Mouse (Mus musculus): ENCODE results near the gene Parvg. TPM values are rescaled to one million over a fixed set of nuclear protein-coding genes. Genes with fewer than 3 reads are reported as not detected.
"Not testable (repeated sequence)": the region's sequence is repeated elsewhere in the genome, so short reads cannot be mapped to it uniquely, and the experiment has no call there.

Parvg gene
- total and polyA plus RNA-seq, 3 experiments = 0.02 TPM; not detected in 2

DNA sequence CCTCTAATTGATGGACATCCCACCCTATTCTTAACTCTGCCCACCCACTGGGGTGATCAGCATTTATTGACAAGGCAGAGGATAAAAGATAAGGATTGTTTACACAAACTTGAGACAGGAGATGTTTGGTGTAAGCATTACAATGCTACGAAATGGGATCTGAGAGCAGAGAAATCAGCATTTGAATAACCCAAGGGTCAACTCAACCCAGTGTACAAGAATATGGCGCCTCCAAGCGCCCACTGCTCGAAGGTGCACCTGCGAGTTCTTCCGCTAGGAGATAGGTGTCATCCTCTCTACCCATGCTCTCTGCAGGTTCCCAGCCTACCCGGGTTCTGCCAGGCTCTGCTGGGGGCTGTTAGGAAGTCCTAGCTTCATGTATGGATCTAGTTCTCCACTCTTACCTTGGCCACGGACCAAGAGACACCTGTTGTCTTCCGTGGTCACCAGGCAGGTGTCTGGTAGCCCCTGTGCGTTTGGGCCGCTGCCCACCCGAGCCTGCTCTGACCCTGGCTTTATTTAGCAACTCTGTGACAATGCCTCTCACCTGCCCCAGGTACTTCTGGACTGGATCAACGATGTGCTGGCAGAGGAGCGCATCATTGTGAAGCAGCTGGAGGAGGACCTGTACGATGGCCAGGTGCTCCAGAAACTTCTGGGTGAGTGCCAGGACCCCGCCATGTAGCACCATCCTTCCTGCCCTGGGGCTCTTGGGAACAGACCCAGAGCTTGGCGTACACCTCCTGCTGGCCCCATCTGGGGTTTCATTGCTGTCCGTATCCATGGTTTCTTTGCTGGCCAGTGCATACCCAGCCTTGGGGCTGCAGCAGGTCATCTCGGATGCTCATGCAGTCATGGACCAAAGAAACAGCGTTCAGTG, 41.4 kb upstream of the Parvg start:
- Histone ChIP-seq H3K4me3 (ENCODE audit: low read depth, low read length) (no peak overlapping the region), H3K36me3 (replicated peaks) (no peaks in the 10 kb centered on the region), H3K27me3 (ENCODE audit: insufficient read depth, low read length) (no peaks in the 10 kb centered on the region), H3K4me1 (ENCODE audit: insufficient read depth, low read depth, low read length) (no peaks in the 10 kb centered on the region), H3K9me3 (replicated peaks) (peaks cover 90% of the 10 kb centered on the region)
- TF ChIP-seq POLR2AphosphoS5 (IDR thresholded peaks at IDR 0.05; ENCODE audit: insufficient replicate concordance, low read depth, low read length) (no peak), GATA1 (IDR thresholded peaks at IDR 0.05; ENCODE audit: borderline replicate concordance, low read length) (no peak), CTCF (IDR thresholded peaks at IDR 0.05; ENCODE audit: low read depth, low read length) (no peak), GATA2 (IDR thresholded peaks at IDR 0.05; ENCODE audit: borderline replicate concordance, low read depth, low read length) (no peak), TAL1 (conservative IDR thresholded peaks at IDR 0.05; ENCODE audit: low read depth, low read length) (no peak)
- DNase-seq (ENCODE audit: low spot score) (no peak), ATAC-seq (ENCODE audit: extremely low read depth, insufficient number of reproducible peaks, low FRiP score, poor library complexity, severe bottlenecking) (no peak)

GRCm38 (mm10) chr15:84284059-84284458, 39.8 kb upstream of the Parvg start:
- TF ChIP-seq POLR2AphosphoS5 (IDR thresholded peaks at IDR 0.05; ENCODE audit: insufficient replicate concordance, low read depth, low read length) (no peak), TAL1 (conservative IDR thresholded peaks at IDR 0.05; ENCODE audit: low read depth, low read length) (no peak)
- Histone ChIP-seq H3K4me1 (ENCODE audit: insufficient read depth, low read depth, low read length) (no peaks in the 10 kb centered on the region), H3K36me3 (replicated peaks) (no peaks in the 10 kb centered on the region), H3K27me3 (ENCODE audit: insufficient read depth, low read length) (no peaks in the 10 kb centered on the region), H3K4me3 (ENCODE audit: low read depth, low read length) (no peak overlapping the region), H3K9me3 (replicated peaks) (peaks cover 85% of the 10 kb centered on the region)
- DNase-seq (ENCODE audit: low spot score) (no peak), ATAC-seq (ENCODE audit: extremely low read depth, insufficient number of reproducible peaks, low FRiP score, poor library complexity, severe bottlenecking) (no peak)

DNA sequence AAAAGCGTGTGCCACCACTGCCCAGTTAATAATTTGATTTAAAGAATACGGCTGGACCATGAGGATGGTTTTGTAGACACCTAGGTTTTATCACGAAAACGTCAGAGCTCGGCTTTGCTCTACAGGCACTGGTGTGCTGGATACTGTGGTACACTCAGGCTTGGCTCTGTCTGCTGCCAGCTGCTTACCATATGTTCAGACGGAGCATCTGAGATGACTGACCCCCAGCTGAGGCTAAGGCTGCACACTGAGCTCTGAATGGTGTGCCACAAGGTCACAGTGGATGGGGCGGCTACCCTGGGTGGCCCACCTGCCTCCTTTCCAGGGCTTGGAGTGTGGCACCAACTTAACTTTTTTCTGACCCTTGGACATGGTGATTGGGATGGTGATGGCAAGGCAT, 38.4 kb upstream of the Parvg start:
- H3K9me3 ChIP-seq (replicated peaks) = peaks cover 84% of the 10 kb centered on the region
- TF ChIP-seq GATA1 (IDR thresholded peaks at IDR 0.05; ENCODE audit: borderline replicate concordance, low read length) (no peak), TAL1 (conservative IDR thresholded peaks at IDR 0.05; ENCODE audit: low read depth, low read length) (no peak), POLR2AphosphoS5 (IDR thresholded peaks at IDR 0.05; ENCODE audit: insufficient replicate concordance, low read depth, low read length) (no peak), GATA2 (IDR thresholded peaks at IDR 0.05; ENCODE audit: borderline replicate concordance, low read depth, low read length) (no peak), CTCF (IDR thresholded peaks at IDR 0.05; ENCODE audit: low read depth, low read length) (no peak)
- H3K27me3 ChIP-seq (ENCODE audit: insufficient read depth, low read length) = no peaks in the 10 kb centered on the region
- H3K4me3 ChIP-seq (ENCODE audit: low read depth, low read length) = no peak overlapping the region
- ATAC-seq (ENCODE audit: extremely low read depth, insufficient number of reproducible peaks, low FRiP score, poor library complexity, severe bottlenecking) (no peak), DNase-seq (ENCODE audit: low spot score) (no peak)
- no peaks in the 10 kb centered on the region for H3K36me3 ChIP-seq (replicated peaks)
- H3K4me1 ChIP-seq (ENCODE audit: insufficient read depth, low read depth, low read length) = no peaks in the 10 kb centered on the region

- not testable (repeated sequence) for DNase-seq (ENCODE audit: low spot score); H3K36me3 ChIP-seq (replicated peaks); H3K4me1 ChIP-seq (ENCODE audit: insufficient read depth, low read depth, low read length); H3K27me3 ChIP-seq (ENCODE audit: insufficient read depth, low read length); H3K4me3 ChIP-seq (ENCODE audit: low read depth, low read length); ATAC-seq (ENCODE audit: extremely low read depth, insufficient number of reproducible peaks, low FRiP score, poor library complexity, severe bottlenecking)
- H3K9me3 ChIP-seq (replicated peaks) = peaks cover 80% of the 10 kb centered on the region
These were observed 34.9 kb upstream of the Parvg start for GRCm38 (mm10) chr15:84288953-84289352.

- H3K9me3 ChIP-seq (replicated peaks) = peaks cover 79% of the 10 kb centered on the region
- TF ChIP-seq CTCF (IDR thresholded peaks at IDR 0.05; ENCODE audit: low read depth, low read length) (no peak), GATA1 (IDR thresholded peaks at IDR 0.05; ENCODE audit: borderline replicate concordance, low read length) (no peak), TAL1 (conservative IDR thresholded peaks at IDR 0.05; ENCODE audit: low read depth, low read length) (no peak), GATA2 (IDR thresholded peaks at IDR 0.05; ENCODE audit: borderline replicate concordance, low read depth, low read length) (no peak)
- no peak for ATAC-seq (ENCODE audit: extremely low read depth, insufficient number of reproducible peaks, low FRiP score, poor library complexity, severe bottlenecking)
- no peaks in the 10 kb centered on the region for H3K27me3 ChIP-seq (ENCODE audit: insufficient read depth, low read length)
- no peaks in the 10 kb centered on the region for H3K36me3 ChIP-seq (replicated peaks)
- H3K4me1 ChIP-seq (ENCODE audit: insufficient read depth, low read depth, low read length) = no peaks in the 10 kb centered on the region
- H3K4me3 ChIP-seq (ENCODE audit: low read depth, low read length) = no peak overlapping the region
- DNase-seq (ENCODE audit: low spot score) = no peak
These were observed 32.7 kb upstream of the Parvg start for GRCm38 (mm10) chr15:84291097-84291496.

DNA sequence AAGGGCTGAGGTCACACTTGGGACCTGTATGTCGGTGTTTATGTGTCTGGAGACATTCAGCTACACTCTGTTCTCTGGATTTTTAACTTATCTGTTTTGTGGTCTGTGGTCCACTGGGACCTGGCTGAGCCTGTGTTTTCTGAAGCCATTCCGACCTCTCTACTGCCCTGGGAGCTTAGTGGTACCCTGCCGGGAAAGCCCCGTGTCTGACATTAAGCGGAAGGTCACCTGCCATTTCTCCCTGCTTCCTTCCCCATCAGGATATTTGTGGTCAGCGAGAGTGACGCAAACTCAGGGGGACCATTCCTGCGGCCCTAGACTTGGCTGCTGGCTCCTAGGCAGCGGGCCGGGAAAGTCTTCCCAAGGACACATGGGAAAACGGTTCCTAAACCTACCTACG, 30.2 kb upstream of the Parvg start:
- H3K9me3 ChIP-seq (replicated peaks) = peaks cover 78% of the 10 kb centered on the region
- H3K4me1 ChIP-seq (ENCODE audit: insufficient read depth, low read depth, low read length) = no peaks in the 10 kb centered on the region
- no peak for ATAC-seq (ENCODE audit: extremely low read depth, insufficient number of reproducible peaks, low FRiP score, poor library complexity, severe bottlenecking)
- no peaks in the 10 kb centered on the region for H3K27me3 ChIP-seq (ENCODE audit: insufficient read depth, low read length)
- H3K36me3 ChIP-seq (replicated peaks) = no peaks in the 10 kb centered on the region
- H3K4me3 ChIP-seq (ENCODE audit: low read depth, low read length) = no peak overlapping the region
- no peak for DNase-seq (ENCODE audit: low spot score)
- TF ChIP-seq TAL1 (conservative IDR thresholded peaks at IDR 0.05; ENCODE audit: low read depth, low read length) (no peak), GATA2 (IDR thresholded peaks at IDR 0.05; ENCODE audit: borderline replicate concordance, low read depth, low read length) (no peak)

GRCm38 (mm10) chr15:84294391-84294790, 29.4 kb upstream of the Parvg start:
- Histone ChIP-seq H3K4me3 (ENCODE audit: low read depth, low read length) (no peak overlapping the region), H3K36me3 (replicated peaks) (no peaks in the 10 kb centered on the region), H3K4me1 (ENCODE audit: insufficient read depth, low read depth, low read length) (no peaks in the 10 kb centered on the region), H3K27me3 (ENCODE audit: insufficient read depth, low read length) (no peaks in the 10 kb centered on the region), H3K9me3 (replicated peaks) (peaks cover 85% of the 10 kb centered on the region)
- no peak for TF ChIP-seq GATA1 (IDR thresholded peaks at IDR 0.05; ENCODE audit: borderline replicate concordance, low read length)
- no peak for TF ChIP-seq TAL1 (conservative IDR thresholded peaks at IDR 0.05; ENCODE audit: low read depth, low read length)
- no peak for ATAC-seq (ENCODE audit: extremely low read depth, insufficient number of reproducible peaks, low FRiP score, poor library complexity, severe bottlenecking)
- DNase-seq (ENCODE audit: low spot score) = no peak
